22 mouse cellular contexts compared by ENCODE assay signal in the genomic region with DNA sequence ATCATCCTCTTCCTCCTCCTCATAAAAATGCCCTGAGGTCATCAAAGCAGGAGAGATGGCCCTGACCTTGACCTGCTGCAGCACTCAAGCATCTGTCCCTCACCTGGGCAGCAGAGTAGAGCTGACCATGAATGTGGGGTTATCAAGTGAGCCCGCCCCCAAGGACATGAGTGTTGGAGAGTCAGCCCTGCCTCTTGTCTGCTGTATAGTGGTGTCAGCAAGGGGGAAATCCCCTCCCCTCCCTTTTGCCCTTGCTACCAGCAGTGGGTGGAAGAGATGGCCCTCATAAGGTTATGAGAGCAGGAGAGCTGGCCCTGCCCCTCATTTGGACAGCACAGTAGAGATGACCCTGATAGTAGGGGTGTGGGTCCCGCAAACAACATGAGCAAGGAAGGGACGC. TPM values are rescaled to one million over a fixed set of nuclear protein-coding genes. Genes with fewer than 3 reads are reported as not detected.
DNase-seq lines count a peak whose midpoint lies in the region; ATAC-seq and TF ChIP-seq lines count a peak whose summit lies in the region.
"Had no signal": no experiment of that assay in that cellular context is flagged by ENCODE, and none has a peak within 500 bp of the region (broad histone marks: within the 10 kb centered on the region; RNA-seq: fewer than 3 reads in every experiment).

No protein-coding gene starts in this region.

- no peak overlapping the region for H3K4me3 ChIP-seq in heart, embryonic 10.5 days
- no peak overlapping the region for H3K4me3 ChIP-seq in kidney, postnatal 0 days (replicated peaks; ENCODE audit: low read depth, low read length)
- no peak overlapping the region for H3K4me3 ChIP-seq in kidney, embryonic 15.5 days (replicated peaks)
- no peak overlapping the region for H3K4me3 ChIP-seq in limb, embryonic 10.5 days
- H3K4me3 ChIP-seq: embryonic facial prominence, embryonic 13.5 days; intestine, embryonic 15.5 days; left cerebral cortex, adult 2 months; stomach, embryonic 15.5 days had no signal

- no peak for TF ChIP-seq CTCF in kidney, postnatal 0 days (IDR thresholded peaks at IDR 0.05; ENCODE audit: low read depth)

- no peak overlapping the region for H3K4me2 ChIP-seq in kidney, postnatal 0 days (ENCODE audit: low read length)
- no peak overlapping the region for H3K4me2 ChIP-seq in kidney, embryonic 15.5 days
- H3K4me2 ChIP-seq: embryonic facial prominence, embryonic 13.5 days; intestine, embryonic 15.5 days; stomach, embryonic 15.5 days had no signal

- no peaks in the 10 kb centered on the region for H3K27me3 ChIP-seq in heart, embryonic 10.5 days (ENCODE audit: insufficient read depth, poor library complexity, severe bottlenecking)
- H3K27me3 ChIP-seq in kidney, postnatal 0 days (ENCODE audit: insufficient read depth, low read length): no peaks in the 10 kb centered on the region
- H3K27me3 ChIP-seq in kidney, embryonic 15.5 days: no peaks in the 10 kb centered on the region
- H3K27me3 ChIP-seq in limb, embryonic 10.5 days (ENCODE audit: low read depth, poor library complexity, severe bottlenecking): no peaks in the 10 kb centered on the region
- H3K27me3 ChIP-seq: embryonic facial prominence, embryonic 13.5 days; intestine, embryonic 15.5 days; stomach, embryonic 15.5 days had no signal

- intact Hi-C loops in heart, postnatal 36 days (cut with DNase I): no loop called here

- H3K27ac ChIP-seq in heart, embryonic 10.5 days: peak overlapping the region; percentile 30; the same call in 1 of the 2 replicates
- H3K27ac ChIP-seq in kidney, postnatal 0 days: no peak overlapping the region
- H3K27ac ChIP-seq in kidney, embryonic 15.5 days: no peak overlapping the region
- no peak overlapping the region for H3K27ac ChIP-seq in limb, embryonic 10.5 days
- H3K27ac ChIP-seq: embryonic facial prominence, embryonic 13.5 days; intestine, embryonic 15.5 days; left cerebral cortex, adult 2 months; liver, embryonic 14.5 days; stomach, embryonic 15.5 days had no signal

- 78% methylated on average over 3 of the region's 3 CpGs for WGBS in heart, embryonic 10.5 days
- 96% methylated on average over 3 of the region's 3 CpGs for WGBS in kidney, postnatal 0 days
- WGBS in kidney, embryonic 15.5 days: 98% methylated on average over 3 of the region's 3 CpGs
- WGBS in limb, embryonic 10.5 days: 95% methylated on average over 3 of the region's 3 CpGs

- H3K9me3 ChIP-seq in heart, embryonic 10.5 days: no peaks in the 10 kb centered on the region
- H3K9me3 ChIP-seq in kidney, postnatal 0 days (replicated peaks; ENCODE audit: low read length): no peaks in the 10 kb centered on the region
- no peaks in the 10 kb centered on the region for H3K9me3 ChIP-seq in kidney, embryonic 15.5 days (replicated peaks)
- no peaks in the 10 kb centered on the region for H3K9me3 ChIP-seq in limb, embryonic 10.5 days (replicated peaks)
- H3K9me3 ChIP-seq: embryonic facial prominence, embryonic 13.5 days; intestine, embryonic 15.5 days; stomach, embryonic 15.5 days had no signal

- no peak overlapping the region for H3K9ac ChIP-seq in kidney, postnatal 0 days (ENCODE audit: low read depth, low read length)
- H3K9ac ChIP-seq in kidney, embryonic 15.5 days: no peak overlapping the region
- H3K9ac ChIP-seq: embryonic facial prominence, embryonic 13.5 days; intestine, embryonic 15.5 days; liver, embryonic 14.5 days; stomach, embryonic 15.5 days had no signal

- peak; percentile 75 for DNase-seq in heart, embryonic 10.5 days (ENCODE audit: low spot score)
- DNase-seq in heart, postnatal 36 days: no peak
- DNase-seq in kidney, postnatal 0 days (ENCODE audit: low spot score): no peak
- DNase-seq in CD4-positive, CD25-positive, alpha-beta regulatory T cell, adult 2 months (ENCODE audit: low read depth, low spot score): peak; percentile 13
- peak; percentile 28 for DNase-seq in adrenal gland, postnatal 14 days
- DNase-seq in limb, embryonic 10.5 days (ENCODE audit: low spot score): no peak
- DNase-seq: B cell, adult 2 months; cerebellum, adult 9-11 months; gastrocnemius, postnatal 25 days; kidney, adult 9 months; kidney, postnatal 4 days; layer of hippocampus, adult 9-11 months; retina, postnatal 1 day; thymus, adult 2 months had no signal

- peak; percentile 21; the same call in 1 of the 2 replicates for ATAC-seq in kidney, postnatal 0 days (replicated peaks; ENCODE audit: low FRiP score, low read depth)
- ATAC-seq in kidney, embryonic 15.5 days (replicated peaks; ENCODE audit: low FRiP score): no peak
- ATAC-seq: forebrain, embryonic 14.5 days; intestine, embryonic 15.5 days; lung, postnatal 0 days had no signal

- H3K36me3 ChIP-seq in heart, embryonic 10.5 days: 0 out of 2 replicates have a peak, but pooled peaks cover 4% of the 10 kb centered on the region
- no peaks in the 10 kb centered on the region for H3K36me3 ChIP-seq in kidney, postnatal 0 days (ENCODE audit: insufficient read depth, low read length)
- no peaks in the 10 kb centered on the region for H3K36me3 ChIP-seq in kidney, embryonic 15.5 days
- H3K36me3 ChIP-seq in limb, embryonic 10.5 days: peaks cover 36% of the 10 kb centered on the region
- H3K36me3 ChIP-seq: intestine, embryonic 15.5 days; stomach, embryonic 15.5 days had no signal

- peaks cover 19% of the 10 kb centered on the region for H3K4me1 ChIP-seq in heart, embryonic 10.5 days
- H3K4me1 ChIP-seq in kidney, postnatal 0 days (replicated peaks; ENCODE audit: insufficient read depth, low read length): no peaks in the 10 kb centered on the region; the same call in 1 of the 2 replicates
- H3K4me1 ChIP-seq in kidney, embryonic 15.5 days: no peaks in the 10 kb centered on the region
- peaks cover 4% of the 10 kb centered on the region; the same call in 1 of the 2 replicates for H3K4me1 ChIP-seq in limb, embryonic 10.5 days
- H3K4me1 ChIP-seq: stomach, embryonic 15.5 days had no signal

RNA-seq across cellular contexts. Expression of a gene that starts 10.5 kb away (rescaled TPM):
- polyA plus RNA-seq in heart, embryonic 10.5 days (2016; fragmentation: Nextera tagmentation; extraction: Ambion mirVana): 14.9 and 16.3 TPM in 2 replicates
- total RNA-seq in heart, postnatal 36 days (2021): 10 to 100 TPM; 19.8 to 20.8 TPM
- polyA plus RNA-seq in kidney, postnatal 0 days (2015; fragmentation: Nextera tagmentation; extraction: Ambion mirVana): 14.8 and 17.3 TPM in 2 replicates
- polyA plus RNA-seq in kidney, embryonic 15.5 days (2015; fragmentation: Nextera tagmentation; extraction: Ambion mirVana): 19.8 and 20.3 TPM in 2 replicates
- total RNA-seq in adrenal gland, postnatal 14 days (2021): 37.1 and 40.0 TPM in 2 replicates
- 24.5 and 28.0 TPM in 2 replicates for polyA plus RNA-seq in limb, embryonic 10.5 days (2016; fragmentation: Nextera tagmentation; extraction: Ambion mirVana)

Comparison
In these comparisons a context has a peak if more than half of its experiments do, and no peak if none do; other contexts are left out.
1. DNase-seq: peak in heart, embryonic 10.5 days (single experiment), CD4-positive, CD25-positive, alpha-beta regulatory T cell, adult 2 months (single experiment) and adrenal gland, postnatal 14 days (single experiment); none in heart, postnatal 36 days (0 of 2), kidney, postnatal 0 days (single experiment) and limb, embryonic 10.5 days (single experiment).